11 mouse cellular contexts compared by ENCODE assay signal in the genomic region with DNA sequence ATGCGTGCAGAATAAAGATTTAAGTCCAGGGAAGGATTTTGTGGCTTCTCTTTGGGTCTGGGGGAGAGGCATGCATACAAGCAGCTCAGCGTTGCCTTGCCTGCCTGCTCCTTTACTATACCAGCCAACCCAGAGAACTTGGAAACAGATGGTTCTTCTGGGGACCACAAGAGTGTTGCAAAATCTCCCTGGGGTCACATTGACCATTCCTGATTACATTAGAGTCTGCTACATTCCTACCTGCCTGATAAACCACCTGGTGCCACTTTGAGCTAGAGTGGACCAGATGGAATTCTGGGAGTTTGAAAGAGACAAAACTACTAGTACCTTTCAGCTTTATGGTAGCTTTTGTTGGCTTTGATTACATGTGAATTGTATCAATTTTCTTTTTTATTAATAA. TPM values are rescaled to one million over a fixed set of nuclear protein-coding genes. Genes with fewer than 3 reads are reported as not detected.
DNase-seq lines count a peak whose midpoint lies in the region; ATAC-seq and TF ChIP-seq lines count a peak whose summit lies in the region.
"Had no signal": no experiment of that assay in that cellular context is flagged by ENCODE, and none has a peak within 500 bp of the region (broad histone marks: within the 10 kb centered on the region; RNA-seq: fewer than 3 reads in every experiment).

No protein-coding gene starts in this region.

- no peak overlapping the region for H3K9ac ChIP-seq in heart, postnatal 0 days (replicated peaks; ENCODE audit: low read depth, low read length)
- H3K9ac ChIP-seq in forebrain, embryonic 14.5 days (ENCODE audit: low read length) = no peak overlapping the region; the same call in 1 of the 2 replicates
- no peak overlapping the region for H3K9ac ChIP-seq in liver, postnatal 0 days (replicated peaks)

- H3K36me3 ChIP-seq in heart, postnatal 0 days (replicated peaks; ENCODE audit: control insufficient read depth, insufficient read depth, low read length) = no peaks in the 10 kb centered on the region
- H3K36me3 ChIP-seq in E14TG2a.4 (ENCODE audit: insufficient read depth, low read length) = peaks cover 4% of the 10 kb centered on the region; the same call in 1 of the 2 replicates
- H3K36me3 ChIP-seq in forebrain, embryonic 14.5 days (ENCODE audit: control insufficient read depth, insufficient read depth, low read length) = no peaks in the 10 kb centered on the region
- no peaks in the 10 kb centered on the region for H3K36me3 ChIP-seq in liver, postnatal 0 days (replicated peaks; ENCODE audit: insufficient read depth, low read length)

- H3K27me3 ChIP-seq in heart, postnatal 0 days (ENCODE audit: control insufficient read depth, insufficient read depth, low read length) = no peaks in the 10 kb centered on the region
- H3K27me3 ChIP-seq in E14TG2a.4 (ENCODE audit: insufficient read depth, low read length) = no peaks in the 10 kb centered on the region
- no peaks in the 10 kb centered on the region for H3K27me3 ChIP-seq in forebrain, embryonic 14.5 days (replicated peaks; ENCODE audit: control insufficient read depth, insufficient read depth, low read length)
- no peaks in the 10 kb centered on the region for H3K27me3 ChIP-seq in liver, postnatal 0 days (ENCODE audit: insufficient read depth, low read length)
- H3K27me3 ChIP-seq in cerebellum, adult 2 months (ENCODE audit: control insufficient read depth, insufficient read depth, low read length) = no peaks in the 10 kb centered on the region

- no peak for TF ChIP-seq POLR2A in cerebellum, adult 2 months (IDR thresholded peaks at IDR 0.05; ENCODE audit: borderline replicate concordance, insufficient read depth, low read length)

- TF ChIP-seq EP300 in heart, postnatal 0 days (IDR thresholded peaks at IDR 0.05; ENCODE audit: low read depth) = no peak
- no peak for TF ChIP-seq EP300 in liver, postnatal 0 days (IDR thresholded peaks at IDR 0.05; ENCODE audit: low read depth)

- no peak for ATAC-seq in heart, postnatal 0 days (ENCODE audit: insufficient read depth, low read depth)
- no peak for ATAC-seq in forebrain, embryonic 14.5 days
- ATAC-seq in liver, postnatal 0 days = no peak

- no peaks in the 10 kb centered on the region for H3K9me3 ChIP-seq in heart, postnatal 0 days (replicated peaks; ENCODE audit: control insufficient read depth, low read length)
- no peaks in the 10 kb centered on the region for H3K9me3 ChIP-seq in E14TG2a.4 (ENCODE audit: low read length)
- no peaks in the 10 kb centered on the region for H3K9me3 ChIP-seq in forebrain, embryonic 14.5 days (replicated peaks; ENCODE audit: control insufficient read depth, low read length)
- no peaks in the 10 kb centered on the region for H3K9me3 ChIP-seq in liver, postnatal 0 days (ENCODE audit: low read length)

- H3K4me2 ChIP-seq in heart, postnatal 0 days (ENCODE audit: low read depth, low read length) = peak overlapping the region; percentile 82; the same call in 1 of the 2 replicates
- peak overlapping the region; percentile 94 for H3K4me2 ChIP-seq in forebrain, embryonic 14.5 days (ENCODE audit: low read length)
- peak overlapping the region; percentile 33; the same call in 1 of the 2 replicates for H3K4me2 ChIP-seq in liver, postnatal 0 days (ENCODE audit: low read depth, low read length)

- no peak for TF ChIP-seq CTCF in heart, postnatal 0 days (IDR thresholded peaks at IDR 0.05; ENCODE audit: low read depth)
- no peak for TF ChIP-seq CTCF in E14TG2a.4 (conservative IDR thresholded peaks at IDR 0.05; ENCODE audit: low read length)
- no peak for TF ChIP-seq CTCF in liver, postnatal 0 days (IDR thresholded peaks at IDR 0.05; ENCODE audit: low read depth)
- no peak for TF ChIP-seq CTCF in cerebellum, adult 2 months (IDR thresholded peaks at IDR 0.05; ENCODE audit: borderline replicate concordance, insufficient read depth, low read depth, low read length)

- no peak overlapping the region for H3K4me3 ChIP-seq in heart, postnatal 0 days (ENCODE audit: low read depth, low read length)
- 0 out of 2 replicates have a peak overlapping the region, but pooled peaks have one; percentile 95 for H3K4me3 ChIP-seq in E14TG2a.4 (replicated peaks; ENCODE audit: low read length)
- H3K4me3 ChIP-seq in forebrain, embryonic 14.5 days (ENCODE audit: low read depth, low read length) = no peak overlapping the region
- H3K4me3 ChIP-seq in liver, postnatal 0 days (ENCODE audit: low read depth, low read length) = no peak overlapping the region
- no peak overlapping the region for H3K4me3 ChIP-seq in cerebellum, adult 2 months (replicated peaks; ENCODE audit: insufficient read depth, low read depth, low read length)

- H3K4me1 ChIP-seq in heart, postnatal 0 days (ENCODE audit: control insufficient read depth, insufficient read depth) = peaks cover 52% of the 10 kb centered on the region
- peaks cover 73% of the 10 kb centered on the region for H3K4me1 ChIP-seq in E14TG2a.4 (replicated peaks; ENCODE audit: low read depth, low read length)
- peaks cover 25% of the 10 kb centered on the region for H3K4me1 ChIP-seq in forebrain, embryonic 14.5 days (ENCODE audit: control insufficient read depth, insufficient read depth, low read length)
- peaks cover 38% of the 10 kb centered on the region for H3K4me1 ChIP-seq in liver, postnatal 0 days (ENCODE audit: insufficient read depth)
- peaks cover 8% of the 10 kb centered on the region; the same call in 1 of the 2 replicates for H3K4me1 ChIP-seq in cerebellum, adult 2 months (ENCODE audit: control insufficient read depth, insufficient read depth, low read length)

- DNase-seq in heart, postnatal 0 days (ENCODE audit: low spot score) = no peak
- no peak for DNase-seq in heart, adult 11 months
- DNase-seq in forebrain, embryonic 14.5 days (ENCODE audit: low spot score) = no peak
- DNase-seq in liver, postnatal 0 days = no peak
- no peak for DNase-seq in cerebellum, adult 2 months
- no peak for DNase-seq in c-Kit-positive CD71-positive TER-119-positive erythroid progenitor cells, embryonic 14.5 days (ENCODE audit: low spot score)
- no peak for DNase-seq in ovary, postnatal 10 days (ENCODE audit: low spot score)
- DNase-seq: cerebellum, adult 11 months; heart, postnatal 4 days; thymus, postnatal 36 days had no signal

- no peak overlapping the region for H3K27ac ChIP-seq in heart, postnatal 0 days (ENCODE audit: low read depth)
- H3K27ac ChIP-seq in forebrain, embryonic 14.5 days (ENCODE audit: low read depth, low read length) = no peak overlapping the region
- no peak overlapping the region for H3K27ac ChIP-seq in liver, postnatal 0 days (ENCODE audit: low read depth)
- H3K27ac ChIP-seq in cerebellum, adult 2 months (ENCODE audit: insufficient read depth, low read length) = no peak overlapping the region

- WGBS in heart, postnatal 0 days = 53% methylated on average over 2 of the region's 2 CpGs
- WGBS in forebrain, embryonic 14.5 days = 63% methylated on average over 2 of the region's 2 CpGs
- WGBS in liver, postnatal 0 days (ENCODE audit: insufficient replicate concordance) = 47% methylated on average over 2 of the region's 2 CpGs
- WGBS in cerebellum, adult 2 months = 38% methylated on average over 2 of the region's 2 CpGs

RNA-seq across cellular contexts. Expression of gene Srsf4, which starts 3.4 kb away (rescaled TPM):
- total RNA-seq in heart, postnatal 0 days (2014; rRNA removed; ENCODE audit: low replicate concordance) = 14.3 and 17.1 TPM in 2 replicates
- 40.7 and 42.0 TPM in 2 replicates for polyA plus RNA-seq in heart, postnatal 0 days (2015; fragmentation: Nextera tagmentation; extraction: Ambion mirVana)
- 109 and 132 TPM in 2 replicates for polyA plus RNA-seq in forebrain, embryonic 14.5 days (2014; fragmentation: Nextera tagmentation; extraction: Ambion mirVana)
- polyA plus RNA-seq in liver, postnatal 0 days (2015; fragmentation: Nextera tagmentation; extraction: Ambion mirVana) = 35.0 and 37.5 TPM in 2 replicates
- 77.6 and 81.9 TPM in 2 replicates for polyA plus RNA-seq in cerebellum, adult 2 months (2012; rRNA removed)

RNA-seq across cellular contexts. Expression of gene Mecr, which starts 33.6 kb away (rescaled TPM):
- 32.7 and 70.5 TPM in 2 replicates for total RNA-seq in heart, postnatal 0 days (2014; rRNA removed; ENCODE audit: low replicate concordance)
- 44.4 and 47.3 TPM in 2 replicates for polyA plus RNA-seq in heart, postnatal 0 days (2015; fragmentation: Nextera tagmentation; extraction: Ambion mirVana)
- polyA plus RNA-seq in forebrain, embryonic 14.5 days (2014; fragmentation: Nextera tagmentation; extraction: Ambion mirVana) = 33.7 and 35.7 TPM in 2 replicates
- polyA plus RNA-seq in liver, postnatal 0 days (2015; fragmentation: Nextera tagmentation; extraction: Ambion mirVana) = 27.6 and 30.0 TPM in 2 replicates
- 41.0 and 43.8 TPM in 2 replicates for polyA plus RNA-seq in cerebellum, adult 2 months (2012; rRNA removed)

RNA-seq across cellular contexts. Expression of gene Ptpru, which starts 38.7 kb away (rescaled TPM):
- 0.54 and 0.69 TPM in 2 replicates for total RNA-seq in heart, postnatal 0 days (2014; rRNA removed; ENCODE audit: low replicate concordance)
- polyA plus RNA-seq in heart, postnatal 0 days (2015; fragmentation: Nextera tagmentation; extraction: Ambion mirVana) = 0.77 and 1.1 TPM in 2 replicates
- polyA plus RNA-seq in forebrain, embryonic 14.5 days (2014; fragmentation: Nextera tagmentation; extraction: Ambion mirVana) = 20.1 and 20.8 TPM in 2 replicates
- 2.6 and 2.7 TPM in 2 replicates for polyA plus RNA-seq in liver, postnatal 0 days (2015; fragmentation: Nextera tagmentation; extraction: Ambion mirVana)
- polyA plus RNA-seq in cerebellum, adult 2 months (2012; rRNA removed) = 46.1 and 47.3 TPM in 2 replicates

RNA-seq across cellular contexts. Expression of gene Tmem200b, which starts 44.7 kb away (rescaled TPM):
- 16.0 and 23.5 TPM in 2 replicates for total RNA-seq in heart, postnatal 0 days (2014; rRNA removed; ENCODE audit: low replicate concordance)
- 0.60 and 0.97 TPM in 2 replicates for polyA plus RNA-seq in heart, postnatal 0 days (2015; fragmentation: Nextera tagmentation; extraction: Ambion mirVana)
- polyA plus RNA-seq in forebrain, embryonic 14.5 days (2014; fragmentation: Nextera tagmentation; extraction: Ambion mirVana) = not detected in 2 replicates
- polyA plus RNA-seq in liver, postnatal 0 days (2015; fragmentation: Nextera tagmentation; extraction: Ambion mirVana) = 0.18 and 0.31 TPM in 2 replicates
- polyA plus RNA-seq in cerebellum, adult 2 months (2012; rRNA removed) = 26.3 and 29.5 TPM in 2 replicates

Comparison
In these comparisons a context has a peak if more than half of its experiments do, and no peak if none do; other contexts are left out.
1. H3K4me2 ChIP-seq: peak in every context shown above with its lines; median percentile 94 in forebrain, embryonic 14.5 days; 82 in heart, postnatal 0 days; 33 in liver, postnatal 0 days.